Mouse (Mus musculus) thymus, postnatal 4 days (tissue): ENCODE results near the gene Fbxo47.
"Not testable (repeated sequence)": the region's sequence is repeated elsewhere in the genome, so short reads cannot be mapped to it uniquely, and the experiment has no call there.

Source experiments
- DNase-seq: peaks from one replicate; pipeline ENCODE4 v3.0.0; 2021

The Fbxo47 gene

DNA sequence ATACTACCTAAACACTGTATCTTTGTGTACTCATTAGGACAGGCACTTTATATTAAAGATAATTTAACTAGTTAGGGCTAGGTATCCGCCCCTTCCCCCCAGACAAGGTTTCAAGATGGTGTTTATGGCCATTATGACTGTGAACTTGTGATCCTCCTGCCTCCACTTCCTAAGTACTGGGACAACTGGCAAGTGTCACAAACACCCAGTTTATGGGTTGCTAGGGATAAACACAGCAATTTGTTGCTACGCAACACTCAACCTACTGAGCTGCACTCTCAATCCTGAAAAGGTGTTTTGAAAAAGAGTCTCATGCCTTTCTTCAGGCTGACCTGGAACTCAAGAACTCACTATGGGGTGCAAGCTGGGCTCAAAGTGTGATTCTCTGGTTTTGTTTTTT, 6.6 kb downstream of the Fbxo47 start:
- DNase-seq: no peak

DNA sequence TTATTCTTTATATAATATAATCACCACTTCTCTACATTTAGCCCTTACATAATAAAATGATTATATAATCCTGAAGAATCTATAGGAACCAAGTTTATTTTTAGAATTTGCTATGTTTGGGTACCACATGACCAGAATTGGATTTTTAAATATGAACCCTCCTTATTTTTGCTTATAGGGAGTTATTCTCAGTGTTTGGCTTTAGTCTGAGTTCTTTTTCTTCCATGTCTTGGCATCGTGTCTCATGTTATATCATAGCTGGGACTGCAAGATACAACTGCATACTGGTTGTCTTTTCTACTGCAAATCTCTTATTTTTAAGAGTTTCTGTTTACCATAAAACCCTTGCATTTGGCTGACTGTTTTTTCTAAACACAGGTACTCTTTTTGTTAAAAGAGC, 9.6 kb downstream of the Fbxo47 start:
- DNase-seq: no peak

DNA sequence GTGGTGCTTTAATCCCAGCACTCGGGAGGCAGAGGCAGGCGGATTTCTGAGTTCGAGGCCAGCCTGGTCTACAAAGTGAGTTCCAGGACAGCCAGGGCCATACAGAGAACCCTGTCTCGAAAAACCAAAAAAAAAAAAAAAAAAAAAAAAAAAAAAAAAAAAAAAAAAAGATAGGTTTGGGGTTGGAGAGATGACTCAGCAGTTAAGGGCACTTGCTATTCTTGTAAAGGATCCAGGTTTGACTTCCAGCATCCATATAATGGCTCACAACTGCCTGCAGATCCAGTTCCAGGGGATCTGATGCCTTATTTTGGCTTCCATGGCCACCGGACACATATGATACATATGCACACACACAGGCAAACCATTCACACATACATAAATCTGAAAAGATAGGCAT, 11.6 kb downstream of the Fbxo47 start:
- DNase-seq: not testable (repeated sequence)

GRCm38 (mm10) chr11:97867591-97867990, 16.4 kb downstream of the Fbxo47 start:
- no peak for DNase-seq

- no peak for DNase-seq
Observed at GRCm38 (mm10) chr11:97866091-97866888, 17.7 kb downstream of the Fbxo47 start.

- DNase-seq: no peak
Observed at GRCm38 (mm10) chr11:97865421-97865820, 18.5 kb downstream of the Fbxo47 start.

DNA sequence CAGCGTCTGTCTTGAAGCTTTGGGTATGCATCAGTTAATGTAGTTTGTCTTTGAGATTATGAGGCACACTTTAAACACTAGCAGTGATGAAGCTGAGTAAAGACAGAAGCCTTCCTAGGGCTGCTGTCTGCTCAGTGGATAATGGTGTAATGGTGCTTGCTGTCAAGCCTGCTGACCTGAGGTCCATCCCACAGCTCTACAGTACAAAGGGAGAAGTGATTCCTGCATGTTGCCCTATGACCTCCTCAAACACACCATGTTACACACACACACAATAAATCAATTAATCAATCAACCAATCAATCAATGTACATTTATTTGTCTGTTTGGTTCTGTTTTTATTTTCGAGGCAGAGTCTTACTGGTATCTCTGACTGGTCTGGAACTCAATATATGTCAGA, 21.8 kb downstream of the Fbxo47 start:
- no peak for DNase-seq

- no peak for DNase-seq
Observed at GRCm38 (mm10) chr11:97855473-97855872, 28.5 kb downstream of the Fbxo47 start.

- no peak for DNase-seq
Observed at GRCm38 (mm10) chr11:97851601-97852000, 32.4 kb downstream of the Fbxo47 start.

GRCm38 (mm10) chr11:97850367-97850766, 33.6 kb downstream of the Fbxo47 start:
- no peak for DNase-seq

GRCm38 (mm10) chr11:97842001-97842400, 42.0 kb downstream of the Fbxo47 start:
- DNase-seq: no peak

- peak; percentile 67 for DNase-seq
Observed at GRCm38 (mm10) chr11:97840991-97841661, 42.8 kb downstream of the Fbxo47 start.

- no peak for DNase-seq
Observed at GRCm38 (mm10) chr11:97840539-97840954, 43.4 kb downstream of the Fbxo47 start, which contains the start of gene B230217C12Rik. TSS of gene B230217C12Rik (plus strand) at chr11:97840780.

DNA sequence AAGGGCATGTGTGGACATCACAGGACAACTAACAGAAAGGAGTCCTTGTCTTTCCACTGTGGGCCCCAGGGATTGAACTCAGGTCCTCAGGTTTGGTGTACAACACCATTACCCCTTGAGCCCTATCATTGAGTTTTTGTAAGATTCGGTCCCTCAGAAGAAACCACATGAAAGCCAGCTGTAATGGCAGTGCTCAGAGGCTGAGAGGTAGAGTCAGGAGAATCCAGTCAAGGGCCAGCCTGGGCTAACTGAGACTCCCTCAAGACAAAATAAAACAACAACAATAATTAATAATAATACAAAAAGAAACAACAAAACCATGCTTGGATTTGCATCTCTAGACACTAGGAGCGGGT, 43.8 kb downstream of the Fbxo47 start:
- no peak for DNase-seq

DNA sequence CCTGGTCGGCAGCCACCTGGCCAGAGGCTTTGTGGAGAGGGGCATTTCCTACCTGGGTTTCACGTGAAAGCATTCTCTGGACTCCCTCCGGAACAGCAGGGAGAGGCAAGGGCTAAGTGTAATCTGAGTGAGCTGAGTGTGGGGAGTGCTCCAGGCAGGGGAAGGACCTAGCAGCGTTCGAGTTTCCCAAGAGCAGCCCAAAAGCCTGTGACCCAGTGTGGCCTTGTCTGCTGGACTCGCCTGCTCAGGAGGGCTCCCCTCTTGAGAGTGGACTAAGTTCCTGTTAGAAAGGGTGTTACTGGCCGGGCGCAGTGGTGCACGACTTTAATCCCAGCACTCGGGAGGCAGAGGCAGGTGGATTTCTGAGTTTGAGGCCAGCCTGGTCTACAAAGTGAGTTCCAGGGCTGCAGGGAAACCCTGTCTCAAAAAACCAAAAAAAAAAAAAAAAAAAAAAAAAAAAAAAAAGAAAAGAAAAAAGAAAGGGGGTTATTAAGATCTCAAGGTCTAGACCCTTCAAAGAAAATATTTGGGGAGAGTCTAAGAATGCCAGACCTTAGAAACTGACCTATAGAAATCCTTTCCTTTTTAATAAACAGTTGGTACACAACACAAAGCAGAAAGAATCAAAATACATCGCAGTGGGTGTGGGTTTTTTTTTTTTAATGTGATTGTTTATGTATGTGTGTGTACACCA, 44.4 kb downstream of the Fbxo47 start:
- DNase-seq: no peak

GRCm38 (mm10) chr11:97838779-97839440, 45.0 kb downstream of the Fbxo47 start:
- DNase-seq: no peak

DNA sequence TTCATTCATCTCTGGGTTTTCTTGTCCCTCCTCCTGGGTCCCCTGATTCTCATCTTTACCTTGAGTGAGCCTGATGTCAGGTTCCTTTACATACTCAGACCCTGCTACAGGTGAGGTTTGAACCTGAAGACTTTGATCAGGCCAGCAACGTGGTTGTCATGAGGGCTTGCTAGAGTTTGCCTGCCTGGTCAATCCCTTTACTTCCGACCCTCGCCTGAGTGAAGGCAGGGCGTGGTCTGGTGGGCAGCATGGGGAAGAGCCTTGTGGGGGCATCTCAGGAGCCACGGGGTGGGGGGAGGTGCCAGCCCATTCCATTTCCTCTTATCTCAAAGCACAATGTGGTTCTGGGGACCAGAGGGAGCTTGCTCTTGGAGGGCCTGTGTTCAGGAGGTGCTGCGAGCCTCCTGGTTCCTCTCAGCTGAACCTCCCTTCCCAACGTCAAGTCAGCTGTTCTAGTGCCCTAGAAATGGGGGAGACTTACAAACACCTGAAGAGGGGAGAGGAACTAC, 46.3 kb downstream of the Fbxo47 start:
- DNase-seq: no peak

GRCm38 (mm10) chr11:97837051-97837450, 46.9 kb downstream of the Fbxo47 start:
- DNase-seq: not testable (repeated sequence)

GRCm38 (mm10) chr11:97836541-97836940, 47.4 kb downstream of the Fbxo47 start:
- DNase-seq: peak; percentile 52

DNA sequence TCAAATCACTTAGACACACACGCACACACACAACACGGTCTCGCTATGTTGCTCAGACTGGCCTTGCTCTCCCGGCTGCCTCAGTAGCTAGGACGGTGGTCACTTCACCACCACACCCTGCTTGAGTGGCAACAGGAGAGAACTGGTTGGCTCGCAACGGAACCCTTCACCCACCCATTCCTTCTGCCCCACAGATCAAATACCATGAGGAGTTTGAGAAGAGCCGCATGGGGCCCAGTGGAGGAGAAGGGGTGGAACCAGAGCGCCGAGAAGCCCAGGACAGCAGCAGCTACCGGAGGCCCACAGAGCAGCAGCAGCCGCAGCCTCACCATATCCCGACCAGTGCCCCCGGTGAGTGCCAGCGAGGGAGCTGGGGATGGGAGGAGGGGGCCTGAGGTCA, 50.6 kb downstream of the Fbxo47 start:
- no peak for DNase-seq

GRCm38 (mm10) chr11:97832001-97832400, 52.0 kb downstream of the Fbxo47 start:
- no peak for DNase-seq

GRCm38 (mm10) chr11:97830501-97830900, 53.5 kb downstream of the Fbxo47 start:
- no peak for DNase-seq

GRCm38 (mm10) chr11:97829913-97830476, 54.0 kb downstream of the Fbxo47 start:
- DNase-seq: peak; percentile 12
